Mouse (Mus musculus) kidney, adult 2 months (tissue): ENCODE measurements around the gene Spg7.

Source experiments
- CTCF ChIP-seq: fragments of 200-500 bp; conservative IDR thresholded peaks from 2 replicates; pipeline ENCODE4 v1.5.1; 2011; ENCODE audit warnings: low read depth, mild to moderate bottlenecking, control low read depth, low read length, moderate library complexity, mixed read lengths; ENCODE audit not compliant: insufficient read depth, insufficient read length
- POLR2A ChIP-seq: fragments of 200-500 bp; IDR thresholded peaks from one replicate; pipeline ENCODE4 v1.6.1; 2011; ENCODE audit warnings: low read depth, low read length, control low read depth

DNA sequence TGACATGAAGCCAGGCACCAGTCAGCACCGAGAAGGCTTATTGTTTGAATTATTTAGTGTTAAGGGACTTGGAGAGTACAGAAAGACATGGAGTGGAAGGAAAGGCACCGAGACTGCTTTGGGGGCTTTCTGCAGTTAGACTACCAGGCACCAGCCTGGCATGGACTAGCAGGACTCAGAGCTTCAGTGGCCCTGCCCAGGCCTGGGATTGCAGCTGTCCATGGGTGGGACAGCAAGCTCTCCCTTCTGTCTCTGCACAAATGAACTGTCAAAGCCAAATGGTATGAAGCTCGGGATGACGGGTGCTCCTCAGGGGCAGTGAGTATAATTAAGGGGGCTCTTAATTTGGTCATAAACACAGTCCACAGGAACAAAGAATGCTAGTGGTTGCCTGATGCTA lies 1.3 kb downstream of the Spg7 start:
- TF ChIP-seq CTCF (no peak), POLR2A (no peak)
